Mouse (Mus musculus) cerebellum, adult (tissue): ENCODE results near the gene Bmp7.

Source experiments
- ATAC-seq: cut with Nextera tagmentation; 2 replicates; pipeline ENCODE4 v1.9.2; 2017; ENCODE audit warnings: mild to moderate bottlenecking, moderate library complexity, mixed read lengths; ENCODE audit not compliant: insufficient number of reproducible peaks, low FRiP score, low TSS enrichment

Bmp7 gene

GRCm38 (mm10) chr2:172940003-172940798 is at the start of gene Bmp7:
Bmp7 (minus strand) TSS chr2:172940321.
- no peak for ATAC-seq

DNA sequence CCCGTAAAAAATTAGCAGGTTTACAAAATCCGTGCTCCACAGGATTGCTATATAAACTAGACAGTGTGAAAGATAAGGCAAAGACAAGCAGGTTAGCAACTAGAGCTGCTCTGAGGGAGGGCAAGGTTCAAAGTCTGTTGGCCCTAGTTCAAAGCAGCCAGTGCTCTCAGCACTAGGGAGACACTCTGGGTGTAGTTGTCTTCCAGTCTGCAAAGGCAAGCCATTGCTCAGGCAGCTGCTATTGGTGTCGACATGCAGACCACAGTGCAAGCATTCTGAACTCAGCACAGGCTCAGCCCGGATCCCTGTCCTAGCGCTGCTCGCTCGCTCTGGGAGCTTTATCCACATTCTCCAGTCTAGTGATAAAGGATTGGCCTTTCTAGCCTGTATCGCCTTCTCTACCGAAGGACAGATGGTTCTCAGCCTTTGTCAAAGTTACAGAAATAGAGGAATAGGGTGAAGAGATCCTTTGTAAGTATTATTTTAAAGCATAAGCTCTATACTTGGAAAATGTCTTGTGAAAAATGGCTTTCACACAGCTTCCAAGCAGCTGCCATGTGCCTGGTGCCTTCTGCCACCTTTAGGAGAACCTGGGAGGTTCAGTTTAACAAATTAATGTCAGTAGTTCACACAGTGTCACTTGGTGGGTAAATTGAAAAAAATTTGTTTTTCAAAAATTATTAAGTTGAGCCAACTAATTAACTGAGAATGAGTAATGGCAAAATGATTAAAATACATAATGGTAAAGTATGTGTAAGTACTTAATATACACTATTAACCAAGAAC is 42.8 kb upstream of the Bmp7 start:
- no peak for ATAC-seq

DNA sequence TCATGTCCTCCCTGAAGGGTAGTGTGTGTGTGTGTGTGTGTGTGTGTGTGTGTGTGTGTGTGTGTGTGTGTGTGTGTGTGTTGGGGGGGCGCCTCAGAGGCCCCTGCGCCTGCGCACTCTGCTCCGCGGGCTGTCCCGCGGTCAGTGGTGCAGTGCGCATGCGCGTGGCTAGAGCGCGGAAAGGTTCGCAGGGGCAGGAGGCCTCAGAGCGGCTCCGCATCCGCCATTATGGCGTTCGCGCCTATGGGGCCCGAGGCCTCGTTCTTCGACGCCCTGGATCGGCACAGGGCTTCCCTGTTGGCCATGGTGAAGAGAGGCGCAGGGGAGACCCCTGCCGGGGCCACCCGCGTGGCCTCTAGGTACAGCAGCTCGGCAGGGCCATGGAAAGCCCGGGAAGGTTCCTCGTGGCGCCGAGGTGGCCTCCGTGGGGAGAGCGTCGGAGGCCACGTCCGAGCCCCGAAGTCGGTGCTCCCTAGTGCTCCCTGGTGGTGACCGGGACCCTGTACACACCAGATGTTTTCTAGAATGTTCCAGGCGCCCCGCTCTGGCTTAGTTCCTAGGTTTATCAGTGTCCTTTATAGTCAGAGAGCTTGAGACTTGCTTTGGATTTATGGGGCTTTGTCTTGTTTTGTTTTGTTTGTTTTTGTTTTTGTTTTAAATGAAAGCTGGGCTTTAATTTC is 39.7 kb upstream of the Bmp7 start:
- no peak for ATAC-seq

GRCm38 (mm10) chr2:172978131-172978633 is 38.1 kb upstream of the Bmp7 start:
- ATAC-seq = no peak

DNA sequence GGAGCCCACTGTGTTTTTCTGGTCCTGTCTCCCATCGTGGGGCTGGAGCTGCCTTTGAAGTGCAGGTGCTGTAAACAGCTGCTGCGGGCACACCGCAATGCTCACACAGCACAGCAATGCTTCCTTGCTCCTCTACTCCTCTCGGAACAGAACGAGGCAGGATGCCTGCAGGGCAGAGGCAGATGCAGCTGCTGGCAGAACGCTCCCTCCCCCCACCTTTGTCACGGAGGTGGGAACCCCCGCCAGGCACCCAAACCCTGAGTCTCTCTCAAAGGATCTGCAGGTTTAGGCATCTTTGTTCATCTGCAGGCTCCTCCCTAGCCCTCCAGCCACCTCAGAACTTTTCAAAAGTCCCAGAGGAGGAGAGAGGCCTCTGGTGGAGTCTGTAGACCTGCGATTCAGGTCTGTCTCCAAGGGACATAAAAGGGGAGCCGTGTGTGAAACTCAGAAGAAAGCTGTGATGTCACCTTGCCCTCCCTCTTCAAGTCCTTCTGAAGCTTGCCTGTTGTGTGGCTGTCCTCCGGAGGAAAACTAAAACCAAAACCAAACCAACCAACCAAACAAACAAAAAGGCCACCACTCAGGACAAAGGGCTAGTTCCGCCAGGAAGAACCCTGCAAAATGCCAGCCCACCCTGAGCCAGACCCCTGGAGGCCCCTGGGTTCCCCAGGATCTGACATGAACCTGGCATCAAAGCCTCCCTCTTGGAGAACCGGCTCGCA is 37.4 kb upstream of the Bmp7 start, which contains the start of gene Spo11:
Gene Spo11, plus strand, starts transcription at position 292 of the 722 bp plus-strand sequence.
- ATAC-seq = no peak

GRCm38 (mm10) chr2:172976661-172977238 is 36.6 kb upstream of the Bmp7 start:
- no peak for ATAC-seq

GRCm38 (mm10) chr2:172975159-172975558 is 35.0 kb upstream of the Bmp7 start:
- ATAC-seq = no peak

DNA sequence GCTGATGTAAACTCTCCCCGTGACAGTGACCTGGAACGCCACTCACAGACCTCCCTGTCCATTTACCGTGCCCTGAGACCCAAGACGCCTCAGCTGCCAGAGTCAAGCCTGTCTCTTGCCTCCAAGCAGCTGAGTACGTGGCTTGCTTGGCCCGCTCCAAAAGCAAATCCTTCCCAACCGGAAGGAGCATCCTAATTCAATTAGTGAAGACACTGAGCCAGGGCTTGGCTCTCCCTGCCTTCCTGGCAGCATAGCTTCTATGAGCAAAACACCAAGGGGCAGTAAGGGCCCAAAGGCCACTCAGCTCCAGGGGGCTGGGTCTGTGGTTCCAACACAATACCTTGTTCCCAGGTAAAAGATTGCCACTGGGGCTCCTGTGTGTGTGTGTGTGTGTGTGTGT is 34.6 kb upstream of the Bmp7 start:
- ATAC-seq = no peak

DNA sequence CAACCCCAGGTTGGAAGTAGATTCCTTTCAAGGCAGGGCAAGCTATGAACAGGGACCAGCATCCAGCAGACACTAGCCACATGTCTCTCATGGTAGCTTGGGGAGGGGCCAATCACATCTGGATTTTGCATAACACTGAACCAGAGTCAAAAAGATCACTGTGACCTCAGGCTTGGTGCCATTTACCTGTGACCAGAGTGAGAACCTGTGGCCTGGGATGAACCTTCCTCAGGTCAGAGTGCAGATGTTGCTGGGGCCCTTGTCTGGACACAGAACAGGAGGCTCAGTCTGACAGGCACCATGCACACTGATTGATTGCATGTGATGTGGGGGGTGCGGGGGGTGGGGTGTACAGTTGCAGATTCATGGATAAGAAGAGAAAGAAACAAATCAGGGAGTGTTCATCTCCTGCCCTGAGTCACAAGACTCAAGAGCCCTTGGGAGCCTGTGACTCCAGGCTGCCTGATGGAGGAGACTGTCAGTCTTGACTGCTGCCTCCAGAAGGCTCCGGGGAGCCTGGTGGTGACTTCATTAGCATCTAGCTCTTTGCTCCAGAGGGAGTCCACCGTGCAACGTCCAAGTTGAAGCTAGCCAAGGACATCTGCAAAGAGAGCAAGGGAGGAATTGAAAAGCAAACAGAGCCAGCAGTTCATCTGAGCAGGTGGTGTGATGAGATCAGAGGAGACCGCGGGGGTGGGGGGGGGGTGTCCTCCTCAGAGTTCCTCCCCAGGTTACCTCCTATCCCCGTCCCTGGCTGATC is 33.9 kb upstream of the Bmp7 start:
- ATAC-seq = no peak

GRCm38 (mm10) chr2:172971865-172972264 is 31.7 kb upstream of the Bmp7 start:
- no peak for ATAC-seq

DNA sequence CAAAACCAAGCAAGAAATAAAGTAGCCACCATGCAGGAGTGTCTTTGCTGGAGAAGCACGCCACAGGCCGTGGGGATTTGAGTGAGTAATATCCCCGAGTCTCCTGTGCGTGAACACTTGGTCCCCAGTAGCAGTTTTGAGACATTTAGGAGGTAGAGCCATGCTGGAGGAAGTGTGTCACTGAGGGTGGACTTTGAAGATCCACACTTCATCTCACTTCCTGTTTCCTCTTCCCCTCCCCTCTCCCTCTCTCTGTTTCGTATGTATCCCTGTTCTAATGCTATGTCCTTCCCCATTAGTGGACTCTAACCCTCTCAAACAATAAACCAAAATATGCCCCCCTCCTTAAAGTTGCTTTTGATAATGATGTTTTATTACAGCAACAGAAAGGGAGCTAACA is 26.4 kb upstream of the Bmp7 start:
- ATAC-seq = no peak

DNA sequence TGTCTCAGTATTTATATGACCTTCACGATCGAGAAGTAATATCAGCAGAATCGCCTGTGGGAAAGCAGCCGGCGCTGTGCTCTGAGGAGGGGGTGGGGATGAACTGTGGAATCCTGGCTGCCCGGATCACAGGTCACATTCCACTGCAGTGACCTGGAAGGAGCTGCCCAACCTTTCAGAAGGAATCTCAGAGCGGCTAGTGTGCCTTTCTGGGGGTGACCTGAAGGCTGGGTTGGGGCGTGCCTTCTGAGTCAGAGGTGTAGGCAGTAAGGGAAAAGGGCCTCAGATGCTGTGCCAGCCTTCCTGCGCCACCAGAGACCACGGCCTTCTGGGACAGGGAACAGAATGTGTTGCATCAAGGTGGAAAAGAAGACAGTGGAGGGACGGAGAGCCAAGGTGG is 25.1 kb upstream of the Bmp7 start:
- ATAC-seq = no peak

DNA sequence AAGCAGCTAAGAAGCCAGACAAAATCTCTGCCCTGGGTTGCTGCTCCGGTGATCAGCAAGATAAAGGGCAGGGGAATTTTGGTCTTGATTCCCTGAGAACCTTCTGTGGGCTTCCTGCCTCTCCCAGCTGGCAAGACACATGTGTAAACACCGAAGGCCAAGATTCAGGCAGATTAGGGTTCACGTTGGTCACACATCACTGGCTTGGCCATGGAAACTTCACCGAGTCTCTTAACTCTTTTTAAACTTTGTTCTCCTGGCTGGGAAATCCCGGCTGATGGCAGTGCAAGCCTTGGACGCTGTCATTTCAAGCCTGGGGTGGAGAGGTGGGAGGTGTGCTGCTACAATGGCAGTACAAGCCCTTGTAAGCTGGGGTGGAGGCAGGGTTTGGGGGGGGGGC is 21.1 kb upstream of the Bmp7 start:
- no peak for ATAC-seq

GRCm38 (mm10) chr2:172960350-172960749 is 20.2 kb upstream of the Bmp7 start:
- ATAC-seq = no peak

- no peak for ATAC-seq
These were observed 19.1 kb upstream of the Bmp7 start for GRCm38 (mm10) chr2:172959006-172959768.

- no peak for ATAC-seq
These were observed 18.5 kb upstream of the Bmp7 start for GRCm38 (mm10) chr2:172958579-172958978.

GRCm38 (mm10) chr2:172951976-172952375 is 11.9 kb upstream of the Bmp7 start:
- ATAC-seq = no peak

DNA sequence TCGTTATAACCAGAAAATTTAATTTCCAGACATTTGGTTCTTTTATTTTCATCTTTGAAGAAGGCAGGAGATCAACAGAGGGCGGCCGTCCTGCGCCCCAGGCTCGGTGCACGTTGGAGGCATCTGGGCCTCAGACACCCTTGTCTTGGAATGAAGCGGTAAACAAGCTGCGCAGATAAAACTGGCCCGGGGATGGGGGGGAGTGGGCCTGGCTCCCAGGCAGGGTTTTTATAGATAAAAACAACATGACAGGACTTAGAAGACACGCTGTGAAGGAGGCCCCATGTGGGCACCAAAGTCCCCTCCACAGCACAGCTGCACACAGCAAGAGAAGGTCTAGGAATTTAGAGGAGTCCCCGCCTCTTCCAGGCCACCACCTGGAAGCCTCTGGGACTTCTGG is 10.6 kb upstream of the Bmp7 start:
- ATAC-seq = no peak
